Mouse (Mus musculus): ENCODE data around the gene Tns2. TPM values are rescaled to one million over a fixed set of nuclear protein-coding genes. Genes with fewer than 3 reads are reported as not detected.

The Tns2 gene
- total RNA-seq, 4 experiments from 2014 or later = 17.3 to 37.7 (median 32.0) TPM

GRCm38 (mm10) chr15:102108651-102109525, 8.7 kb downstream of the Tns2 start:
- DNase-seq (ENCODE audit: low spot score in 2 of 2) = peak; percentile 75 to 81

GRCm38 (mm10) chr15:102110271-102110670, 10.1 kb downstream of the Tns2 start:
- no peak for DNase-seq (ENCODE audit: low spot score in 2 of 2)

DNA sequence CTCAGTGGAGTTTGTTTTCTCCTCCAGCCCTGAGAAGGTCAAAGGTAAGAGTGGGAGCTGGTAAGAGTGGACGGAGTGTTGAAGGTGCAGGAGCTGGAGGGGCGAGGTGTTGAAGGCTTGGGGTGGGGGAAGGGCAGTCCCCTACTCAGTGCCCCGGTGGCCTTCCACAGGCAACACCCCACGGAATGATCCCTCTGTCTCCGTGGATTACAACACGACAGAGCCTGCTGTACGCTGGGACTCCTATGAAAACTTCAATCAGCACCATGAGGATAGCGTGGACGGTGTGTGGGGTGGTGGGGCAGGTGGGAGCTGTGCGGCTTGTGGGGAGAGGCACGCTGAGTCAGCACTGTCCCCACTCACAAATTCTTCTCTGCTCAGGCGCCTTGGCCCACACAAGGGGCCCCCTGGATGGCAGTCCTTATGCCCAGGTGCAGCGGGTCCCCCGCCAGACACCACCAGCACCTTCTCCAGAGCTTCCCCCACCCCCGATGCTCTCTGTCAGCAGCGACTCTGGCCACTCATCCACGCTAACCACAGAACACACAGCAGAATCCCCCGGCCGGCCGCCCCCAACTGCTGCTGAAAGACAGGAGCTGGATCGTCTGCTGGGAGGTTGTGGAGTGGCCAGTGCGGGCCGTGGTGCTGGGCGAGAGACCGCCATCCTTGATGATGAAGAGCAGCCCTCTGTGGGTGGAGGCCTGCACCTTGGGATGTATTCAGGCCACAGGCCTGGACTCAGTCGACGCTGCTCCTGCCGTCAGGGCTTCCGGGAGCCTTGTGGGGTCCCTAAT, 10.7 kb downstream of the Tns2 start:
- DNase-seq (ENCODE audit: low spot score in 2 of 2) = peak in 1 of 2 experiments; percentile 11

GRCm38 (mm10) chr15:102111495-102111829, 11.2 kb downstream of the Tns2 start:
- DNase-seq (ENCODE audit: low spot score in 2 of 2) = peak; percentile 9 to 24

DNA sequence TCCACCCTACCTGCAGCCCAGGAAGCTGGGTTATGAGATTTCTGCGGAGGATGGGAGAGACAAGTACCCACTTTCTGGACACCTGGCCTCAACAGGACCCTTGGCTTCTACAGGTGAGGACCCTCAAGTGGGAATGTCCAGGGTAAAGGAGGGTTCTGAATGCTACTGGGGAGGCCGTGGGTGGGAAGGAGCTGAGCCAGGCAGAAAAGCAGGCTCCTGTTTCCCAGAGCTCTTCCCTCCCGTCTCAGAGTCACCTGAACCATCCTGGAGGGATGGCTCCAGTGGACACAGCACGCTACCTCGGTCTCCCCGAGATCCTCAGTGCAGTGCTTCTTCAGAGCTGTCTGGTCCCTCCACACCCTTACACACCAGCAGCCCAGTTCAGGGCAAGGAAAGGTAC, 12.0 kb downstream of the Tns2 start:
- no peak for DNase-seq (ENCODE audit: low spot score in 2 of 2)

DNA sequence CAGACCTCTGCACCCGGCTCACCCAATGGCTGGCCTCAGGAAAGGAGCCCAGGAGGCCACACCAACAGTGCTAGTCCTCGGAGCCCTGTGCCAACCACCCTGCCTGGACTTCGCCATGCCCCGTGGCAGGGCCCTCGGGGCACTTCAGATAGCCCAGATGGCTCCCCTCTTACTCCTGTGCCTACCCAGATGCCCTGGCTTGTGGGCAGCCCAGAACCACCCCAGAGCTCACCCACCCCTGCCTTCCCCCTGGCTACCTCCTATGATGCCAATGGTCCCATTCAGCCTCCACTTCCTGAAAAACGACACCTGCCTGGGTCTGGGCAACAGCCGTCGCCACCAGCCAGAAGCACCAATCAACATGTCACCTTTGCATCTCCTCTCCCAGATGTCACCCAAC, 12.6 kb downstream of the Tns2 start:
- DNase-seq (ENCODE audit: low spot score in 2 of 2) = no peak

DNA sequence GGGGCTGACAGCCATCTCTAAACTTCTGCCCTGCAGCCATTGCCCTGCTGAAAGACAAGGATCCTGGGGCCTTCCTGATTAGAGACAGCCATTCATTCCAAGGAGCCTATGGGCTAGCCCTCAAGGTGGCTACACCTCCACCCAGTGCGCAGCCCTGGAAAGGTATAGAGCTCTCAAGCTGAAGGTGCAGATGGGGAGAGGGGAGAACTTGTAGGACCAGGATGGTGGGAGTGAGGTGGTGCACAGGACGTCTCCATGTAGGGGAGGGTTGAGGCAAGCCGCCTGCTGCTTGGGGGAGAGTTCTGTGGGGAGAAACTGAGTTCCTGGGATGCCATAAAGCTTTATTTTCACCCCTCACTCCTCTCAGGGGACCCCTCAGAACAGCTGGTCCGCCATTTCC, 13.5 kb downstream of the Tns2 start:
- DNase-seq (ENCODE audit: low spot score in 2 of 2) = no peak

- DNase-seq (ENCODE audit: low spot score in 2 of 2) = no peak
Measured at GRCm38 (mm10) chr15:102114651-102115260, 14.5 kb downstream of the Tns2 start.

DNA sequence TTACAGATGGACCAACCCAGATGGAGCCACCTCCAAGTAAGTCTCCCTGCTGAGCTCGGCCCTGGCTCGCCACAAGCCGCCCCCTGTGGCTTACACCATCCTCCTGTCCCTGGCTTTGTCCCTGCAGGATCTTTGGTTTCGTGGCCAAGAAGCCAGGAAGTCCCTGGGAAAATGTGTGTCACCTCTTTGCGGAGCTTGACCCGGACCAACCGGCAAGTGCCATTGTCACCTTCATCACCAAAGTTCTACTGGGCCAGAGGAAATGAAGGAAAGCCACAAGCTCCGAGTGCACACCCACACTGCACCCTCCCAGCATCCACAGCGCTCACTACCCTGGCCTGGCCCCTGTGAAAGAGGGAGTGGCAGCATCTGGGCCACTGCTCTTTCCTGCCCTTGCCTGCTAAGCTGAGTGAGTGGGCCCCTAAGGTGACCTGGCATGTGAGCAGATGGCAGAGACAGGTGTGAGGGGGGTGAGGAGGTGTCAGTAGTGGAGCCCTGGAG, 15.6 kb downstream of the Tns2 start:
- no peak for DNase-seq (ENCODE audit: low spot score in 2 of 2)

GRCm38 (mm10) chr15:102116753-102117415, 16.7 kb downstream of the Tns2 start:
- DNase-seq (ENCODE audit: low spot score in 2 of 2) = no peak

GRCm38 (mm10) chr15:102117461-102118443, 17.5 kb downstream of the Tns2 start:
- DNase-seq (ENCODE audit: low spot score in 2 of 2) = peak; percentile 20 to 30

- no peak for DNase-seq (ENCODE audit: low spot score in 2 of 2)
Measured at GRCm38 (mm10) chr15:102118591-102118990, 18.4 kb downstream of the Tns2 start.

- no peak for DNase-seq (ENCODE audit: low spot score in 2 of 2)
Measured at GRCm38 (mm10) chr15:102119121-102119830, 19.1 kb downstream of the Tns2 start.

DNA sequence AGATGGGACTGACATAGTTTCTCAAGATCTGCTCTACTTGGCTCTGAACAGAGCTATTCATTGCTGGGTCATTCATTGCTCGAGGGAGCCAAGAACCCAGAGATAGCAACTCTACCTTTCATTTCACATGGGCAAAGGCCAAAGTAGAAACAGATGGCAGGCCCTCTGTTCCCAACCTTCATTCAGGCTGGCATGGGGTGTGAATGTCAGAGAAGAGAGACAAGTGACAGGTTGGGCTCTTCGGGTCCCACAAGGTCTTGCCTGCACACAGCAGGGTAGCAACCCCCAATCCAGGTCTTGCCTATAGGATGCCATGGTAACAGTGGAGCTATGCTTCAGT, 19.6 kb downstream of the Tns2 start:
- no peak for DNase-seq (ENCODE audit: low spot score in 2 of 2)

GRCm38 (mm10) chr15:102120530-102120929, 20.3 kb downstream of the Tns2 start:
- peak; percentile 45 to 49 for DNase-seq (ENCODE audit: low spot score in 2 of 2)

- no peak for DNase-seq (ENCODE audit: low spot score in 2 of 2)
Measured at GRCm38 (mm10) chr15:102126303-102126702, 26.1 kb downstream of the Tns2 start.

DNA sequence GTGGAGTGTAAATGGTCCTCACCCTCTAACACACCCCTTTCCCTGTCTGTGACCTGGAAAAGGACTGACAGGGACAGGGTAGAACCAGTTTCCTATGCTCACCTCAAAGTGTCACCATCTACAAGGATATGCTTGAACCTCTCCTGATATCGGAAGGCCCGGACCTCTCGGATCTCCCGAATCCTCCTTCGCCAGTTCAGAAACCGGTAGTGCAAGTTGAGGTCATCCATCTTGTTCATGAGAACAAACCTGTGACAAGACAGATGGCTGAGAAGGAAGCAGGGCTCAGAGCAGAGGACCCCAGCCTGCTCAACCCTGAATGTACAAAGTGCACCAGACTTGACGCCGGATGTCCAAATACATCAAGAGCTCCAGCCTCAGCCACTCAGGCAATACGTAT, 33.1 kb downstream of the Tns2 start:
- no peak for DNase-seq (ENCODE audit: low spot score in 2 of 2)

DNA sequence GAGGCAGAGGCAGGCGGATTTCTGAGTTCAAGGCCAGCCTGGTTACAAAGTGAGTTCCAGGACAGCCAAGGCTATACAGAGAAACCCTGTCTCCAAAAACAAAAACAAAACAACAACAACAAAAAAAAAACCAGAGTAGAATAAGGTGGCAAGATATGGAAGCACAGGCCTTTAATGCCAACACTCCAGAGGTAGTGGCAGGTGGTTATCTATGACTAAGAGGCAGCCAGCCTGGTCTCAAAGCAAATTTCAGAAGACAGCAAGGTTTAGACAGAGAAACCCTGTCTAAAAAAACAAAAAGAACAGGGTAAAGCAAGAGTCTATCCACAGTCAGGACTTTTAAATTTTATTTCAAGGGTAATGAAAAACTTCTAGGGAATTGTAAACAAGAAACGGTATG, 34.5 kb downstream of the Tns2 start:
- no peak for DNase-seq (ENCODE audit: low spot score in 2 of 2)

DNA sequence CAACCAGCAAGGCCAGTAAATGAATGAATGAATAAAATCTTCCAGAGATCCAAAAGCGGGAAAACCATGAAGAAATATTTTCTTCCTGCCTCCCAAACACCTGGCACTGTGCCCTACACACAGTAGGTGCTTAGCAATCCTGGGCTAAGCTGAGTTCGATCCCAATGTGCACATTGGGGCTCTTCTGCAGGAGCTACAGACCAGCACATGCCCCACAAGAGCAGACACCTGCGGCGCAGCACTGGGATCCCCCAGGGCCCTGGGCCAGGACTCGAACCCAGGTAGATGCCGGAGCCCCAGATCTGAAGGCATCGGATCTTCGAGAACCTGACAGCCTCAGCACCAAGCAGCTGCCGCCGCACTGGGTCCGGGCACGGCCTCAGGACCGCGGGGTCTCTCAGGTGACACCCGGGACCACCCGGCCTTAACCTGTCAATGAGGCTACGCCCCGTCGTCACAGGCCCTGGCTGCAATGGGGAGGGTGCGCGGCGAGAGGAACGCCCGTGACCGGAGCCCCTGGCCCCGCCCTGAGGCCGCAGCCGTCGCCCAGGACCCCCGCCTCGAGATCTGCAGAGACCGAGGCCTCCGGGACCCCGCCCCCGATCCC, 35.4 kb downstream of the Tns2 start:
- DNase-seq (ENCODE audit: low spot score in 2 of 2) = no peak
